Mouse (Mus musculus): ENCODE results near the gene Pnliprp2.

Gene Pnliprp2

DNA sequence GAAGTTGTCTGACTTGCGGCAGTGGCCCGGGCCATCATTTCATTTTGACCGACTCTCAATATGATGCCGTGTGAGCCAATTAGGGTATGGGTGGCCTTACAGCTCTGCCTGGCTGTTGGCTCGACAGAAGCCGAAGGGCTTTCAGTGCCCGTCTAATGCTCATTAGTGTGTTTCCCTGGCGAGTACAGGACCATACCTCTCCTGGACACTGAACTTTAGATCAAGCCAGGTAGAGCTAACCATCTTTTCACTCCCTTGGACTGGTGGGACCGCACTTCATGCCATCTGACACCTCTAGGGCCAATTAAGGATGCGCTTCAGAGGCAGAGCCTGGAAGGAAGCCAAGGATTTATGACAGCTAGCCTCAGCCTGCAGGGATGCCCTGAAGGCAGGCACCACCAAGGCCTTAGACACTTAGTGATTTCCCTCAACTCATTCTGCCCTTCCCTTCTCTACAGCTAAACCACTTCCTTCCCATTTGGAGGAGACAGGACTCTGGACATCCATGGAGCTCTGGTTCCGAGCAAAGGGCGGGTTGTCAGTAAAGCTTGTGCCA lies 35.7 kb downstream of the Pnliprp2 start:
- DNase-seq (ENCODE audit: inconsistent age in 2 of 2, low spot score in 1 of 2): peak in 1 of 2 experiments; percentile 26

DNA sequence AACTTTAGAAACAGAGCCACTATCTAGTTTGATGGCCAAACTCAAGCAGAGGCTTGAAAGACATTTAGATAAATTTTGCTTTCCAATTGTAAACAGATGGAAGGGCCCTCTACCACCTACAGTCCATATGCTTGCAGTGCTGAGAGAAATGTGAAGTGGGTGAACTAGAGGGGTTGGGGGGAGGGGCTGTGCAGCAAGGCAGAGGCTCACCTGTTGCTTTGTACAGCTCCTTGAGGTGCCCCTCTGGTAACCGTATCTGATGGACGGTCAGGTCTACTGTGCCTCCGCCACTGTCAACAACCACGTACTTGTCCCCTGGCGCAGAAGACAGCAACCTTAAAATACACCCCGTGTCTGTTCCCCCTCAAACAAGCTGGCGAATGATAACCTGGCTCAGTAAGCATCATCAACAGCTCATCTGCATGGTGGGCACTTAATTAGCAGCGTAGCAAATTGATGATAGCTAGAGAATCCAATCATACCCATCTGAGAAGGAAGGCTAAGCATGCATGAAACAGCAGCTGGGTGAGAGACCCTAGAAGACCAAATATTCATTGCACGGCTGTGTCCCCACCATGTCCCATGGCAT lies 45.8 kb downstream of the Pnliprp2 start:
- no peak for DNase-seq (ENCODE audit: inconsistent age in 2 of 2, low spot score in 1 of 2)

DNA sequence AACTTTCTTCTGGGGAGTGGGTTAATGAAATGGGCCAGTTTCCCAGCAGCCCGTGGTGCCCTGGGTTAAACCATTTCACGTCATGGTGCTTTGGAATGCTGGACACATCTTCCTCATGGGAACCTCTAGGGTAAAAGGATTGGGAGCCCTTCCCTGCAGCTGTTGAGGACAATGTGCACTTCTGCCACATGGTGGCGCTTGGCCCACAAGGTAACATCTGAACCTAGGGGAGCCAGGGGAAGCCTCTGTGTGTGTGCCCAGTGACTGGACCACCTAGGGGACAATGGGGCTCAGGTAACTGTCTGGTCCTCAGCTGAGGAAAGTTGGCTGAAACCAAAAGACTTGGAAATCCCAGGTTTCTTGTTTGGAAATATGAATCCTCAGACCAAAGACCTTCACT lies 46.8 kb downstream of the Pnliprp2 start:
- peak; percentile 69 to 91 for DNase-seq (ENCODE audit: inconsistent age in 2 of 2, low spot score in 1 of 2)

DNA sequence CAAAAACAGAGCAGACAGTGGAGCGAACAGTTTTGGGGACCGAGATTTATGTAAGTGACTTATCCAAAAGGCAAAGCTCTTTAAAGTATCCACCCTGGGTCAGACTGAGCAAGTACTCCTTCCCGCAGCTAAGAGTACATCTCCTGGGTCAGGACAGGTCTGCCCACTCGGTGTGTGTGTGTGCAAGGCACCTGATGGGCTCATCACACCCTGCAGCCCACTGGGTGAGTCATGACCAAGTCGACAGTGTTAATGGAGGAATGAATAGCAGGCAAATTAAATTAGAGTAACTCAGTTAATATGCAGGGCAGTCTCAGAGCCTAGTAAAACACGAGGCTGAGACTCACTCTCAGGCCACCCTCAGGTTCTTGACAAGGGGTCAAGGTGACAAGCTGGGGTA lies 49.3 kb downstream of the Pnliprp2 start:
- DNase-seq (ENCODE audit: inconsistent age in 2 of 2, low spot score in 1 of 2): no peak

DNA sequence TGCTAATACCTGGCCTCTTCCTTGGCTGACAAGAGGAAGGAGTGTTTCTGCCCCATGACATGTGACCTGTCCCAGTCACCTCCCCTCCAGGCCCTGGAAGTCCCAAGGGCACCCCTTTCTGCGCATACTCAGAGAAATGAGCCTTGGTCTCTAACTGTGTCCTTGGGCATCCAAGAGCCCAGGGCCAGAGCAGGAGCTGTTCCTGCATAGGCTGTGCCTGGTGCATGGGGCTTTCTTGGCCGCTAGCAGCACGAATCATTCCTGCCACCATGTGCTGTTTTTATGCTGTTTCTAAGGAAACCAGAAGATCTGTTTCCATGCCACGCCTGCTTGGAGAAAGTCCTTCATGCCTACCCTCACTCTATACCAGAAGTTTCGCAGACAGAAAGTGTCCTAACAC lies 51.0 kb downstream of the Pnliprp2 start:
- peak; percentile 86 to 94 for DNase-seq (ENCODE audit: inconsistent age in 2 of 2, low spot score in 1 of 2)

DNA sequence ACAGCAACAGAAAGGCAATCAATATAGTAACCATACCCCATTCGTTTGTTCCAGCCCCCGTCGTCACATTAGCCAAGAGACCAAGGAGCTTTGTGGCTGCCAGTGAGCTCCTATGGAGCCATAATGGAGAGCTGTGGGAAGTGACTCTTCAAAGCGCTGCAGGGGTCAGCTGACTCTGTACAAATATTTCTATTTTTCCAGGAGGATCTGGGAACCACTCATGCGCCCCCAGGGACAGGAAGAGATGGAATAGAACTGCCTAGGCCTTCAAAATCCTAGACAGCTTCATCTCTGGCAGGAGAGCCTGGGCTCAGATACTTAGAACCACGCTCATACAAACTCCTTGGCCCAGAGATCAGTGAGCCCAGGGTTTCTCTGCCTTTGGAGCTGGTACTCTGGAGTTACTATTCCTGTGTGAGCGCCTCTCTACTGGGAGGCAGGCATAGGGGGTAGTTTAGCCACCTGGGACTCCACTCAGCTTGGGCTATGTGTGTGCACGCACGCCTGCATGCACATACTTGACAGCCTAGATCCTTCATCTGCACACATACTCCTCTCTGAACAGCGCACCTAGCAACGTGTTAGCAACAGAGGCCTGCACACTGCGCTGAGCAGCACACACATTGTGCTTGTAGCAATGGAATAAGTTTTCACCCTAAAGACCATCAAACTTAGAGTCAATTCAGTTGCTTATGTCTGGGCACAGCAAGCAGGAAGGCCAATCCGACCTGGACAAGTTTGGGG lies 55.8 kb downstream of the Pnliprp2 start:
- no peak for DNase-seq (ENCODE audit: inconsistent age in 2 of 2, low spot score in 1 of 2)

DNA sequence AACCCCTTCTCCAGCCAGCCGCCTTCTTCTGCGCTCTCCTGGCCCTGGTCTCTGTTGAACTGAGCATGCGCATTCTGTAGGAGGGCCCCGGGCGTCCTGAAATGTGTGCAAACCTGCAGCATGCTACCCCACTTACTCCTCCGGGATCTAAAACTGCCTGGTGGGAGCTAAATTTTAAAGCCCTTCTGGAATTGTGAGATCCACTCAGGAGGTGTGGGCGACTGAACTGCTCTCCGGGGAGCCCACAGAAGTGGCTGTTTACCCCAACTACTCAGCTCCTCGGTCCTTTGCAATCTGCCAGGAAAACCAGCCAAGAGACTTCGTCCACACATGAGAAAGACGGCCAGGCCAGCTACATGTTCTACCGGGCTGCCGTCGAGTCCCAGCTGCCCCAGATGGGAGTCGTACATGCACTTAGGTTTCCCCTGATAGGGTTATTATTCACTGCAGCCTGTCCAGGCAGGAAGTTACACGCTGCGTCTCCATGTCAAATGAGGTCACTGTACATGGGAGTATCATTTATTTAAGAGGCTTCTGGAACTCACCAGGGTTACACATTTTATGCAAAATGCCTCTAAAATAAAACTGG lies 57.0 kb downstream of the Pnliprp2 start:
- DNase-seq (ENCODE audit: inconsistent age in 2 of 2, low spot score in 1 of 2): peak in 1 of 2 experiments; percentile 53

DNA sequence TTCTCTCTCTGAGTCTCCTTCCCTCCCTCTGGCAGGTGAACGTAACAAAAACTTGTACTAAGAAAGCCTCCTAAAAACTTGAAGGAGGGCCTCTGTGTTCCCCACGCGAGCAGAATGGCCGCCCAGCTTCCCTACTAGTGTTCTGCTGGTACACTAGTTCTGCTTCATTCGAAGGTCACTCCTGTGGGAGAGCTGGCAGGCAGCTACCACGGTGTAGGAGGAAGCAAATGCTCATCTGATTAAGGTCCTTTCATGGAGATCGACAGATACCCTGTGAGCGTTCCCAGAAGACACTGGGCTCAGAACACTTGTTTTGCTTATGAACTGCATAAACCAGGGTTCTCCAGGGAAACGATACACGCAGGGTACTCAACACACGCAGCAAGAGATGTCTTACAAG lies 57.9 kb downstream of the Pnliprp2 start:
- DNase-seq (ENCODE audit: inconsistent age in 2 of 2, low spot score in 1 of 2): peak in 1 of 2 experiments; percentile 37

DNA sequence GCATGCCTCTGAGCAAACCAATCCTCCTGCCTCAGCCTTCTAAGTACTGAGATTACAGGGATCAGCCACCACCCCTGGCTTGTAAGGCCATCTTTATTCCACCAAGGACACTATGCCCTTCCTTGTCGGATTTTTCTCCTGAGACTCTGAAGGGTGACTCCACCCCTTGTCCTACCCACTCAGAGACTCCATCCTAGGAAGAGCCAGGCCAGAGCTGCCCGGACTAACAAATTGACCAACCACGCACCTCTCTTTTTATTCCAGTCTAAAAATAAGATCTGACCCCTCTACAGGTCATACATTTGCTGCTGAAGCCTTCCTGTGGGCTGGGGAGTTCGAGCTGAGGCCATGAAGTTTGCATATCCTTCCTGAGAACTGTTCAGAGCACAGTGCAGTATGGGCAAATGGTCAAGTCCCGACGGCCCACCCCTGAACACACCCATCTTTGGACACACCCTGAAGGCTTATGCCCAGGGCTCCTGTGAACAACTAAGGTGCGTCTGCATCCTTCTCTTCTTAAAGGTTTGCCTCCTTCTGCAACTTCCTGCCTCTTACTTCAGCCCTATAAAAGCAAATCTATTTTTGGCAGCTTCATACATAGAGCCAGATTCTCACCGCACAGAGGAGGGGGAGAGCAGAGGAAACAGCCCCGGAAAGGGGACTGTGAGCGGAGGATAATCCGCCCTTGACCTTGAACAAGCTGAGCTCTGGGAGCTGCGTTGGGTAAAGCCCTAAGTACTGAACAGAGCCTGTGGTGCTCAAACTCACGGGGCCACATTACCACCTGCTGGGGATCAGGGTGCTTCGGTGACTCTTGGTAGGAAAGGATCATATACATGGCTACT lies 59.3 kb downstream of the Pnliprp2 start:
- DNase-seq (ENCODE audit: inconsistent age in 2 of 2, low spot score in 1 of 2): peak; percentile 50 to 66

DNA sequence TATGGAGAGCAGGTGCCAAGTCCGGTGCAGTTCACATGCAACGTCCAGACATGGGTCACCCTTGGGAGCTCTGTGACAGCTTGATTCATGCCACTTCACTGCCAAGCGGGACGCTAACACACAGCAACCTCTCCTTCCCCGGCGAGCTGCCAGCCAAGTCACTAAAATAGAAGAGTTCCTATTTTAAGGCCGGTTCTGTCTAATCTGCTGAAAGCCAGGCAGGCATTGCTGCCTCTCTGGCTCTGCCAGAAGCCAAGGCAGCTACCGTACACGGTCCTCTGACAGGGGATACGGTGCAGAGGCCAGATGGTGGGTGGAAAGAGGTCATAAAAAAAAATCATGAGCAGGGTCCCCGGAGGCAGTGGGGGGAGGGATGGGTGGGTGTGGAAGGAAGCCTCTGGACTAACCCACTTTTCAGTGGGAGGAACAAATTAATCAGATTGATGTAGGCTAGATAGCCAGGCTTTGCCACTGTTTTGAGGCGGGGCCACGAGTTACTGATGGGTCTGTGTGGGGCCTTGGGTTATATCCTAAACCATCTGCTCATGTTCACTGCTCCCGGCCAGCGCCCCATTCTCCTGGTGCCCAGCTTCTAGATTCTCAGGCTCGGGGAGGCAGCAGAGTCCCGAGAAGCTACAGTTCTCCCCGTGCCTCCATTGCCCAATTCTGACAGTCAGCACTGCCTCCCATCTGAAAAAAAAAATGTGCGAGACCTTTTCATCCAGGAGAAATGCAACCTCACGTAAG lies 63.1 kb downstream of the Pnliprp2 start:
- peak; percentile 82 to 94 for DNase-seq (ENCODE audit: inconsistent age in 2 of 2, low spot score in 1 of 2)

DNA sequence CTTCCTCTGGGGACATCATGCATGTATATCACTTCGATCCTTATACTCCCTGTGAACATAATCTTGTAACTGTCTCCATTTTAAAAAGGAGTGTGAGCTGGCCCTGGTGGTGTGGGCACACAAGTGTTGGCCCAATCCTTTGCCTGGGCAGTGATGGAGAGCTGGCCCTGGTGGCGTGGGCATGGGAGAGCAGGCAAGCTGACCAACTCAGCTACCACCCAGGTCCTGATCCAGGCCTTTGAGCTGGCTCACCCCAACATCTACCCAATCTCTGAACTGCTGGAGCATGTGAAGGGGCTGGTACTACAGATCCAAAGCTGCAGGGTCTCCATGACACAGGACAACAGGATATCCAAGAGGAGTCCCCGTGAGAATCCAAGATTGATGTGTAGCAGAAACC lies 63.8 kb downstream of the Pnliprp2 start:
- peak in 1 of 2 experiments; percentile 40 for DNase-seq (ENCODE audit: inconsistent age in 2 of 2, low spot score in 1 of 2)

DNA sequence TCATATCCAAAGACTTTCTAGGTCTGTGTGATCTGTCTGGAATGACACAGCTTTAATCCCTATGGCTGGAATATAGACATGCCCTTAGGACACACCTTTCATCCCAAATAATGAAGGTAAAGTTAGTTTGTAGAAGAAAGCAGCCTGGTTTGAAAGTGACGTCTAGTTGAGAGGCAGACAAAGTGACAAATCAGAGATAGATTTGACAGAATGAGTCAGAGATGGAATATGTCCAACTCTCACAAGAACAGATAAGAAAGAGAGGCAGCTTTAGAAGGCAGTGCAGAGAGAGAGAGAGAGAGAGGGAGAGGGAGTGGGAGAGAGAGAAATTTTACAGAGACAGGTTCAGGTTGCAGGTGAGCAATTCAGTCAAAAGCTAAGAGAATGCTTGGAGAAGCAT lies 64.8 kb downstream of the Pnliprp2 start:
- DNase-seq (ENCODE audit: inconsistent age in 2 of 2, low spot score in 1 of 2): peak in 1 of 2 experiments; percentile 63
